ENCODE assay signal across 13 mouse cellular contexts in the genomic region with DNA sequence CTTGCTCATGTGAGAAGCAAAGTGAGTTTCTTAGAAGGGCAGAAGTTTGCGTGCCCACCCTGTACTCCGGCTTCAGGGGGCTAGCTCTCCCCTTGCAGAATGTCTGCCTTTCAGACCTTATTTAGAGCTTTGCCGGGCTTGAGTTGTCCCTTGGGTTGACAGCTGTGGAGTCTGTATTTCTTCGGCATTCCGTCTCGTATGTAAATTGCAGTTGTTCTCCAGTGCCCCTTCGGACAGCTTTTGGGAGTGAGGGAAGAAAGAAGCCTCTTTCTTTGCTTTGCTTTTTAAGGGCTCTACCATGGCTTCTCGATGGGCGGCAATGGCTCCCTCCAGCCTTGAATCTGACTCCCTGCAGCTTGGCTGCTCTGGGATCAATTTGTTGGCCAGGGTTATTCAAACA.
A peak's percentile ranks its signal among the peaks of the same experiment; 100 is the strongest.
DNase-seq lines count a peak whose midpoint lies in the region; ATAC-seq lines count a peak whose summit lies in the region.
"Had no signal": no experiment of that assay in that cellular context is flagged by ENCODE, and none has a peak within 500 bp of the region (broad histone marks: within the 10 kb centered on the region; RNA-seq: fewer than 3 reads in every experiment).

No protein-coding gene starts in this region.

- DNase-seq in hindbrain, embryonic 10.5 days (ENCODE audit: low spot score), result no peak
- no peak for DNase-seq in hindbrain, embryonic 14.5 days (ENCODE audit: low spot score)
- no peak for DNase-seq in neural tube, embryonic 10.5 days (ENCODE audit: extremely low spot score, low spot score)
- DNase-seq in c-Kit-positive CD71-positive TER-119-positive erythroid progenitor cells, embryonic 14.5 days (ENCODE audit: low spot score), result no peak
- no peak for DNase-seq in urinary bladder, adult 18-20 months (ENCODE audit: low spot score in 2 of 2)
- DNase-seq: adrenal gland, postnatal 14 days; kidney, postnatal 36 days; lung, adult 18-20 months; thymus, adult 18-20 months had no signal

- no peak overlapping the region for H3K4me3 ChIP-seq in hindbrain, embryonic 10.5 days
- no peak overlapping the region for H3K4me3 ChIP-seq in hindbrain, embryonic 14.5 days (replicated peaks; ENCODE audit: low read length)
- H3K4me3 ChIP-seq in neural tube, embryonic 12.5 days, result no peak overlapping the region
- H3K4me3 ChIP-seq in hindbrain, embryonic 13.5 days, result no peak overlapping the region
- H3K4me3 ChIP-seq in neural tube, embryonic 14.5 days (ENCODE audit: low read depth, low read length), result no peak overlapping the region

- 43% methylated on average over 9 of the region's 9 CpGs for WGBS in hindbrain, embryonic 10.5 days
- 24% methylated on average over 9 of the region's 9 CpGs for WGBS in hindbrain, embryonic 14.5 days
- WGBS in neural tube, embryonic 12.5 days, result 42% methylated on average over 9 of the region's 9 CpGs
- 35% methylated on average over 9 of the region's 9 CpGs for WGBS in hindbrain, embryonic 13.5 days
- WGBS in neural tube, embryonic 14.5 days, result 30% methylated on average over 9 of the region's 9 CpGs

- no peaks in the 10 kb centered on the region for H3K9me3 ChIP-seq in hindbrain, embryonic 10.5 days
- H3K9me3 ChIP-seq in hindbrain, embryonic 14.5 days (ENCODE audit: control insufficient read depth, low read length), result no peaks in the 10 kb centered on the region
- no peaks in the 10 kb centered on the region for H3K9me3 ChIP-seq in neural tube, embryonic 12.5 days
- no peaks in the 10 kb centered on the region for H3K9me3 ChIP-seq in hindbrain, embryonic 13.5 days
- H3K9me3 ChIP-seq in neural tube, embryonic 14.5 days (ENCODE audit: control insufficient read depth, low read length), result no peaks in the 10 kb centered on the region

- no peak overlapping the region for H3K4me2 ChIP-seq in hindbrain, embryonic 14.5 days (replicated peaks)
- H3K4me2 ChIP-seq in neural tube, embryonic 12.5 days (replicated peaks), result peak overlapping the region; percentile 19
- peak overlapping the region; percentile 19; the same call in 1 of the 2 replicates for H3K4me2 ChIP-seq in hindbrain, embryonic 13.5 days
- H3K4me2 ChIP-seq in neural tube, embryonic 14.5 days (ENCODE audit: low read depth, low read length), result peak overlapping the region; percentile 19; the same call in 1 of the 2 replicates

- ATAC-seq in hindbrain, embryonic 14.5 days (ENCODE audit: low FRiP score), result no peak
- no peak for ATAC-seq in neural tube, embryonic 12.5 days (ENCODE audit: low FRiP score, low read depth)
- no peak for ATAC-seq in hindbrain, embryonic 13.5 days (ENCODE audit: low FRiP score)
- ATAC-seq in neural tube, embryonic 14.5 days (ENCODE audit: low read depth), result no peak
- ATAC-seq: intestine, embryonic 16.5 days had no signal

- H3K4me1 ChIP-seq in hindbrain, embryonic 10.5 days (replicated peaks), result peaks cover 31% of the 10 kb centered on the region
- H3K4me1 ChIP-seq in hindbrain, embryonic 14.5 days (replicated peaks; ENCODE audit: control insufficient read depth, insufficient read depth, low read length), result peaks cover 17% of the 10 kb centered on the region; the same call in 1 of the 2 replicates
- peaks cover 15% of the 10 kb centered on the region for H3K4me1 ChIP-seq in neural tube, embryonic 12.5 days
- H3K4me1 ChIP-seq in hindbrain, embryonic 13.5 days (replicated peaks), result peaks cover 18% of the 10 kb centered on the region
- peaks cover 10% of the 10 kb centered on the region; the same call in 1 of the 2 replicates for H3K4me1 ChIP-seq in neural tube, embryonic 14.5 days (ENCODE audit: control insufficient read depth, insufficient read depth, low read length)

- H3K27ac ChIP-seq in hindbrain, embryonic 10.5 days, result peak overlapping the region; percentile 35; the same call in 1 of the 2 replicates
- H3K27ac ChIP-seq in hindbrain, embryonic 14.5 days, result no peak overlapping the region
- no peak overlapping the region for H3K27ac ChIP-seq in neural tube, embryonic 12.5 days
- no peak overlapping the region for H3K27ac ChIP-seq in hindbrain, embryonic 13.5 days
- no peak overlapping the region for H3K27ac ChIP-seq in neural tube, embryonic 14.5 days (ENCODE audit: low read depth, low read length)

- no peaks in the 10 kb centered on the region for H3K27me3 ChIP-seq in hindbrain, embryonic 10.5 days (ENCODE audit: insufficient read depth, poor library complexity, severe bottlenecking)
- H3K27me3 ChIP-seq in hindbrain, embryonic 14.5 days (ENCODE audit: control insufficient read depth, insufficient read depth, low read length), result no peaks in the 10 kb centered on the region; the same call in 1 of the 2 replicates
- no peaks in the 10 kb centered on the region for H3K27me3 ChIP-seq in neural tube, embryonic 12.5 days (replicated peaks)
- no peaks in the 10 kb centered on the region for H3K27me3 ChIP-seq in hindbrain, embryonic 13.5 days
- H3K27me3 ChIP-seq in neural tube, embryonic 14.5 days (ENCODE audit: control insufficient read depth, insufficient read depth, low read length), result no peaks in the 10 kb centered on the region

- no peaks in the 10 kb centered on the region for H3K36me3 ChIP-seq in hindbrain, embryonic 10.5 days
- no peaks in the 10 kb centered on the region for H3K36me3 ChIP-seq in hindbrain, embryonic 14.5 days (replicated peaks; ENCODE audit: control insufficient read depth, insufficient read depth)
- H3K36me3 ChIP-seq in neural tube, embryonic 12.5 days, result no peaks in the 10 kb centered on the region
- H3K36me3 ChIP-seq in hindbrain, embryonic 13.5 days, result no peaks in the 10 kb centered on the region
- no peaks in the 10 kb centered on the region for H3K36me3 ChIP-seq in neural tube, embryonic 14.5 days (ENCODE audit: control insufficient read depth, insufficient read depth, low read length)

- H3K9ac ChIP-seq in hindbrain, embryonic 14.5 days, result no peak overlapping the region
- no peak overlapping the region for H3K9ac ChIP-seq in neural tube, embryonic 12.5 days
- no peak overlapping the region for H3K9ac ChIP-seq in hindbrain, embryonic 13.5 days
- no peak overlapping the region for H3K9ac ChIP-seq in neural tube, embryonic 14.5 days (replicated peaks; ENCODE audit: low read depth, low read length)
